Mouse (Mus musculus) testis, adult 2 months (tissue): ENCODE results near the gene Ankrd33. TPM values are rescaled to one million over a fixed set of nuclear protein-coding genes. Genes with fewer than 3 reads are reported as not detected.
"Not testable (repeated sequence)": the region's sequence is repeated elsewhere in the genome, so short reads cannot be mapped to it uniquely, and the experiment has no call there.

Source experiments
- H3K27ac ChIP-seq: fragments of 200-500 bp; 2 replicates; pipeline ENCODE4 v1.5.1; 2012; ENCODE audit warnings: low read depth, low read length; ENCODE audit not compliant: control insufficient read depth, insufficient read depth
- H3K27me3 ChIP-seq: fragments of 200-500 bp; 2 replicates; pipeline ENCODE4 v1.6.1; 2012; ENCODE audit warnings: mild to moderate bottlenecking, low read length, moderate library complexity; ENCODE audit not compliant: control insufficient read depth, insufficient read depth
- H3K36me3 ChIP-seq: fragments of 200-500 bp; 2 replicates; pipeline ENCODE4 v1.6.1; 2012; ENCODE audit warnings: mild to moderate bottlenecking, low read length; ENCODE audit not compliant: control insufficient read depth, insufficient read depth
- H3K4me1 ChIP-seq: fragments of 200-500 bp; 2 replicates; pipeline ENCODE4 v1.6.1; 2012; ENCODE audit warnings: low read length; ENCODE audit not compliant: control insufficient read depth, insufficient read depth
- H3K4me3 ChIP-seq: fragments of 200-500 bp; 2 replicates; pipeline ENCODE4 v1.5.1; 2012; ENCODE audit warnings: low read depth, mild to moderate bottlenecking, low read length, moderate library complexity, mixed read lengths; ENCODE audit not compliant: control insufficient read depth
- CTCF ChIP-seq: fragments of 200-500 bp; IDR thresholded peaks from 2 replicates; pipeline ENCODE4 v1.5.1; 2012; ENCODE audit warnings: low read depth, mild to moderate bottlenecking, inconsistent platforms, low read length, moderate library complexity; ENCODE audit not compliant: control insufficient read depth, insufficient read depth, insufficient replicate concordance
- POLR2A ChIP-seq: fragments of 200-500 bp; IDR thresholded peaks from 2 replicates; pipeline ENCODE4 v1.6.1; 2012; ENCODE audit warnings: low read depth, mild to moderate bottlenecking, inconsistent platforms, low read length, moderate library complexity; ENCODE audit not compliant: control insufficient read depth
- polyA plus RNA-seq: library from polyadenylated mRNA; depleted of rRNA; stranded (reverse); fragments of >200 nt; gene quantifications from 2 replicates; pipeline ENCODE4 v1.2.3, GENCODE M21; 2012

The Ankrd33 gene
- polyA plus RNA-seq, 1 experiment: not detected

DNA sequence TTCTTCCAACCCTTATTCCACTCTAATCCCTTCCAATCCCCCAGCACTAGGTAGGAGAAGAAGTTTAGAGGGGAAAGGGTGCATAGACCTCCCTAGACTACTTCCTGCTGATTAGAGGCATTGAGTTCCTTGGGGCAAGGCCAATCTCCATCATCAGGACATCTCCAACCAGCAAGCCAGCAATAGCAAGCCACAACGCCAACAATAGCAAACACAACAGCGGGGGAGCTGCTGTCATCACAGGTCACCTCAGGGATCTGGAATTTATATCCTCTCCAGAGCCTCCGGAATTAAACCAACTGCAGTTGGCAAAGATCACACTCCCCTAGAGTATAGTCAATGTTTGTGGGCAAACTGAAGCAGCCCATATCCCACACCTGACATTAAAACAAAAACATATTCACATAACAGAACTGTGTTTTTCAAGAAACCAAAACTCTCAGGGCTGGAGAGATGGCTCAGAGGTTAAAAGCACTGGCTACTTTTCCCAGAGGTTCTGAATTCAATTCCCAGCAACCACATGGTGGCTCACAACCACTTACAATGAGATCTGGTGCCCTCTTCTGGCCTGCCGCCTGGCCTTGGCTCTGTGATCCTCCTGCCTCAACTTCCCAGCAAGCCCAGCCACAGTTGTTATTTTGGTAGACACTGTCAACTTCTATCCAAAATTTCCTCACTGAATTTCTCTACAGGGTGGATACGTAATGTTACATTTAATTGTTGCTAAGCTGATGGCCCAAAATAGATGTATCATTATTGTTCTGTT, 7.5 kb upstream of the Ankrd33 start:
- no peak for TF ChIP-seq POLR2A
- no peak for TF ChIP-seq CTCF
- no peak overlapping the region for H3K4me3 ChIP-seq
- H3K4me1 ChIP-seq: peaks cover 4% of the 10 kb centered on the region
- no peak overlapping the region for H3K27ac ChIP-seq
- H3K27me3 ChIP-seq: no peaks in the 10 kb centered on the region
- no peaks in the 10 kb centered on the region for H3K36me3 ChIP-seq

DNA sequence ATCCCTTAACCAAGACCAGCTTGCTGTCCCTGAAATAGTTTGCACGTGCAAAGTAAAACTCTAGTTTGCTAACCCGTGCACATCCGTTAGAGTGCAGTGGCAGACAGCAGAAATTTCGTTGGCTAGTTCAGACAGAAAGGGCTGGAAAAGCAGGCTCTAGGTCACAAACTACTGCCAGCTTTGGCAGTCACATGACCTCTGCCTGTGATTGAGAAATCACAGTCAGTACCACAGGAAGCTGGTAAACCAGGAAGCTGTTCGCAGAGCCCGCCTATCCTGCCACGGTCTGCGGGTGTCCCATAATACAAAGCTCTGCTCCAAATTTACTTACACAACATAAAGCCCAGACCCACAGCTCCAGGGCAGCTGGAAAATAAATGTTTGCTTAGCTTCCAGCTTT, 2.4 kb upstream of the Ankrd33 start:
- TF ChIP-seq POLR2A (no peak), CTCF (no peak)
- Histone ChIP-seq H3K27me3 (no peaks in the 10 kb centered on the region), H3K36me3 (no peaks in the 10 kb centered on the region), H3K27ac (no peak overlapping the region), H3K4me3 (no peak overlapping the region), H3K4me1 (no peaks in the 10 kb centered on the region; the same call in 1 of the 2 replicates)

DNA sequence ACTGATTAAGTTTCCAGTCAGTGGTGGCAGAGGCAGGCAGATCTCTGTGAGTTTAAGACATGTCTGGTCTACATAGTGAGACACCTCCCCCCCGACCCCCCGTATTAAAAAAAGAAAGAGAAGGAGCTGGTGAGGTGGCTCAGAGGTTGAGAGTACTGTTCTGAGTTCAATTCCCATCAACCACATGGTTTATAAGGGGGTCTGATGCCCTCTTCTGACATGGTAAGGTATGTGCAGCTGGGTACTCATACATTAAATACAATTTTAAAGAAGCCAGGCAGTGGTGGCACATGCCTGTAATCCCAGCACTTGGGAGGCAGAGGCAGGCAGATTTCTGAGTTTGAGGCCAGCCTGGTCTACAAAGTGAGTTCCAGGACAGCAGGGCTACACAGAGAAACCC, 1.8 kb upstream of the Ankrd33 start:
- H3K4me1 ChIP-seq, H3K27me3 ChIP-seq, H3K27ac ChIP-seq, H3K4me3 ChIP-seq, H3K36me3 ChIP-seq: not testable (repeated sequence)

DNA sequence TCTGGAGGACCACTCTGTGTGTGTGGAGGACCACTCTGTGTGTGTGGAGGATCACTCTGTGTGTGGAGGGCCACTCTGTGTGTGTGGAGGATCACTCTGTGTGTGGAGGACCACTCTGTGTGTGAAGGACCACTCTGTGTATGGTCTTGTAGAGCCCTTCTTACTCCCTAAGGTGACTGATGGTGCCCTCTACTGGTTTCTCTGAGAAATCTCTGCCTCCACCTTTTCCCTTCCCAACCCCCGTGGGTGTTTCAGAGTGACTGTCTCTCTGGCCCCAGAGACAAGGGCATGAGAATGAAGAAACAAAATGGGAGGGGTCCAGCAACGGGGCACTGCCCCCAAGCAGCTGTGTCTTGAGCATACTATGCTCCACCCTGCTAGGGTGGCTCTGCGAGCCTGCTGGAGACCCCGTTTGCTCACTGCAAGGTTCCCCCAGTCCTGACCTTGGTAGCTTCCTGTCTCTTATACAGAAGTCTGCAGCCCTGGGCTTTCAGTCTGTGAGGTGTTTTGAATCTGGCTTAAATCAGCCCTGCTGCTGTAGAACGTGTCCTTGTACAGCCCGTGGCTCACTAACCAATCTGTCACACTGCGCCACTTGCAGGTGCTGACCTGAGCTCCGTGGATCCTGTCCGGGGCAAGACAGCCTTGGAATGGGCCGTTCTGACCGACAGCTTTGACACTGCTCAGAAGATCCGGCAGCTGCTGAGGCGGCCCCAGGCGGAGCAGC, 3.0 kb downstream of the Ankrd33 start:
- Histone ChIP-seq H3K4me3 (no peak overlapping the region), H3K27ac (0 out of 2 replicates have a peak overlapping the region, but pooled peaks have one; percentile 4), H3K27me3 (no peaks in the 10 kb centered on the region), H3K4me1 (no peaks in the 10 kb centered on the region; the same call in 1 of the 2 replicates), H3K36me3 (no peaks in the 10 kb centered on the region)
- TF ChIP-seq POLR2A (no peak), CTCF (no peak)

DNA sequence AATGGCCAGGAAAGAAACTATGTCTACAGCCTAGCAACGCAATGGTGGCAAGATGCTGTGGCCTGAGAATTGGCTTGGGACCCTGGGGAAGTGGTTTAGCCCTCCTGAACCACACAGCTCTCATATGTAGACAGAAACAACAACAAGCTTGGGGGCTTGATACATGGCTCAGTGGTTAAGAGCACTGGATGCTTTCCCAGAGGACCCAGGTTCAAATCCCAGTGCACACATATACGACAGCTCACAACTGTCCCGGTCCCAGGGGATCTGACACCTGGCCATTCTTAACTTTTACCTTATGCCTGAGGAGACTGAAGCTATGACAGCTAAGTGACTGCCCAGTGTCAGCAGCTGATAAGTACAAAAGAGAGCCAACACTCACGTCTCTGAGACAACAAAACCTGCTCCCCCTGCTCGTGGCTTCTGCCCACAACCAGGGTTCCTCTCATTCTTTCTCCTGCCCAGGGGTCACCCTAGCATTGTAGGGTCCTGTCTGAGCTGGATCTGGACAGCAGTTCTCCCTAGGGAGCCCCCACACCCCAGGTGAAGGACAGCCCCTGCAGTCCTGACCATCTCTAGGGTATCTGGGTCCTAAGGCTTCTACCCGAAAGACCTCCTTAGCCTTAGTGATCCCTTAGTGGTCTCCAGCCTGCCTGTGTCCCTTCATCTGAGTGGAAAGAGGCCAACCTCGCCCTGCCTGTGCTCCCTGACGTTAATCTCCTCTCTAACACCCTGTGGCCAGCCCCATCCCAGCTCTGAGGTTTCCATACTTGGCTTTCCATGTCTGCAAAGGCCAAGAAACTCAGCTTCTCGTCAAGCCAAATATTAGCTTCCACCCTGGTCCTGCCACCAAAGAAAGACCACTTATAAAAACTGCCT, 6.1 kb downstream of the Ankrd33 start:
- TF ChIP-seq CTCF (no peak), POLR2A (no peak)

DNA sequence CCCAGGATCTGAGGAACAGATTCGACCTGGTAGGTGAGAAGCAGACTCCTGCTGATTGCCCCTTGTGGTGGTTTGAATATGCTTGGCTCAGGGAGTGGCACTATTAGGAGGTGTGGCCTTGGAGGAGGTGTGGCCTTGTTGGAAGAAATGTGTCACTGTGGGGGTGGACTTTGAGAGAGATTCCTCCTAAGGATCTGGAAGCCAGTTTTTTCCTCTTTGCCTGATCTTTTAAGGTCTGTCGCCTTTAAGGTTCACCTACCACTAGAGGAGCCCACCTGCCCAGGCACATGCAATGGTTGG, 6.7 kb downstream of the Ankrd33 start:
- H3K27me3 ChIP-seq: no peaks in the 10 kb centered on the region
- H3K27ac ChIP-seq: no peak overlapping the region
- no peak overlapping the region for H3K4me3 ChIP-seq
- H3K36me3 ChIP-seq: no peaks in the 10 kb centered on the region
- TF ChIP-seq CTCF: no peak
- TF ChIP-seq POLR2A: no peak
- peaks cover 4% of the 10 kb centered on the region for H3K4me1 ChIP-seq

More for the DNA sequence above, 6.1 kb downstream of the Ankrd33 start:
- no peaks in the 10 kb centered on the region for H3K36me3 ChIP-seq
- no peaks in the 10 kb centered on the region for H3K27me3 ChIP-seq
- H3K4me1 ChIP-seq: no peaks in the 10 kb centered on the region; the same call in 1 of the 2 replicates
- H3K4me3 ChIP-seq: no peak overlapping the region
- no peak overlapping the region for H3K27ac ChIP-seq

DNA sequence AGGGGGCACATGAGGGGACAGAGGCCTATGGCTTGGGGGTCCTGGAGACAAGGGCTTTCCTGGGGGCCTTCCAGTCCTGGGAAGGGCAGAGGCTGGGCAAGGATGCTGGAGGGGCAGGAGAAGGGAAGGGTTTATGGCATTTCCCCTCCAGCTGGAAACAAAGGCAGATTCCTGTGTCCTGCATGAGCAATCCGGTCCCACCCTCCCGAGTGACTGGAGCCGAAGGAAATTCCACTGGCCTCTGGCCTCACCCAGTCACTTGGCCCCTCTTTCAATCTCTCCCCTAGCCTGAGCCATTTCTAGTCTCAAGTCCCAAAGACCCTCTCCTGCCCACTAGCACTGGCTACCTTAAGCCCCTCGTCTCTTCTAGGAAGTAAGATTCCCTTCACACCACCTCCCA, 7.6 kb downstream of the Ankrd33 start:
- Histone ChIP-seq H3K36me3 (no peaks in the 10 kb centered on the region), H3K4me1 (peaks cover 13% of the 10 kb centered on the region), H3K27ac (no peak overlapping the region), H3K4me3 (no peak overlapping the region), H3K27me3 (peaks cover under 1% of the 10 kb centered on the region; the same call in 1 of the 2 replicates)
- TF ChIP-seq CTCF (no peak), POLR2A (no peak)
